Mouse (Mus musculus) G1E (cell line): ENCODE results near the gene Lrfn5. TPM values are rescaled to one million over a fixed set of nuclear protein-coding genes. Genes with fewer than 3 reads are reported as not detected.
A peak's percentile ranks its signal among the peaks of the same experiment; 100 is the strongest.

ENCODE experiments used
- ATAC-seq: 2 replicates; pipeline ENCODE4 v1.8.0; 2016; ENCODE audit warnings: mild to moderate bottlenecking; ENCODE audit not compliant: insufficient number of reproducible peaks, poor library complexity, low FRiP score, severe bottlenecking; ENCODE audit errors: extremely low read depth
- DNase-seq: peaks from one replicate; pipeline ENCODE4 v3.0.0; 2012; ENCODE audit warnings: low spot score
- H3K27me3 ChIP-seq: 2 replicates; pipeline ENCODE4 v1.6.1; 2012; ENCODE audit warnings: mild to moderate bottlenecking, low read length, inconsistent platforms; ENCODE audit not compliant: insufficient read depth
- H3K36me3 ChIP-seq: replicated peaks from 2 replicates; pipeline ENCODE3; 2012; ENCODE audit warnings: mild to moderate bottlenecking, inconsistent platforms
- H3K4me1 ChIP-seq: 2 replicates; pipeline ENCODE4 v1.6.1; 2012; ENCODE audit warnings: low read depth, low read length, inconsistent platforms, mixed read lengths; ENCODE audit not compliant: insufficient read depth
- H3K4me3 ChIP-seq: 2 replicates; pipeline ENCODE4 v1.5.1; 2012; ENCODE audit warnings: low read depth, mild to moderate bottlenecking, inconsistent platforms, low read length, moderate library complexity, mixed read lengths
- H3K9me3 ChIP-seq: replicated peaks from 2 replicates; pipeline ENCODE4 v1.6.1; 2012; ENCODE audit warnings: inconsistent platforms
- CTCF ChIP-seq: IDR thresholded peaks from 2 replicates; pipeline ENCODE4 v1.5.1; 2012; ENCODE audit warnings: low read depth, low read length, inconsistent platforms, mixed read lengths
- GATA1 ChIP-seq: IDR thresholded peaks from 2 replicates; pipeline ENCODE4 v1.6.1; 2012; ENCODE audit warnings: borderline replicate concordance, low read length, inconsistent platforms, mixed read lengths
- GATA2 ChIP-seq: IDR thresholded peaks from 2 replicates; pipeline ENCODE4 v1.6.1; 2012; ENCODE audit warnings: low read depth, low read length, inconsistent platforms, borderline replicate concordance
- POLR2AphosphoS5 ChIP-seq: IDR thresholded peaks from 2 replicates; pipeline ENCODE4 v1.6.1; 2012; ENCODE audit warnings: low read depth, low read length, inconsistent platforms; ENCODE audit not compliant: insufficient replicate concordance
- TAL1 ChIP-seq: conservative IDR thresholded peaks from 2 replicates; pipeline ENCODE4 v1.6.1; 2012; ENCODE audit warnings: low read depth, low read length, inconsistent platforms, mixed read lengths
- polyA plus RNA-seq: library from polyadenylated mRNA; stranded (reverse); fragments of >175 nt; gene quantifications from 2 replicates; pipeline ENCODE4 v1.2.3, GENCODE M21; 2012
- total RNA-seq, 2 experiments: library from RNA; stranded (forward) in 1 of 2; stranded (reverse) in 1 of 2; fragments of 200-1000 nt in 1 of 2; fragments of >200 nt in 1 of 2; fragmentation: Nextera tagmentation in 1 of 2; gene quantifications; 2 replicates each; pipeline ENCODE4 v1.2.3; 2014 to 2017

Lrfn5 gene
- total and polyA plus RNA-seq, 3 experiments = 0.33 TPM; not detected in 2

DNA sequence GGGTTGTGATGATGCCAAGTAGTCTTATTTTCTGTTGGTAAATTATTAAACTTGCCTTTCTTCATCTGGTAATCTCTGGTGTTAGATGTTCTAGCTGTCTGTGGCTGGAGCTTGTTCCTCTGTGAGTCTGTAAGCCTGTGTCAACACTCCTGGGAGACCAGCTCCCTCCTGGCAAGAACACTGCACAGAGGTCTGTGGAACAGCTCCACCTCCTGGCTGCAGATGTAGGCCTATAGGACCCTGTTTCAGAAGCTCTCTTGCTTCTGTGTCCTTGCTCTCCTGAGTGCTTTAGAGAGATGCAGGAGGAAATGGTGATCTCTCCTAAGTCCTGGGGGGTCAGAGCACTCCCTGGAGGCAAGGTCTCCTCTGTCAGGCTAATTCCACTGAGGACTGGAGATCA, 200.2 kb downstream of the Lrfn5 start:
- H3K27me3 ChIP-seq = no peaks in the 10 kb centered on the region
- DNase-seq (no peak), ATAC-seq (no peak)
- no peaks in the 10 kb centered on the region for H3K4me1 ChIP-seq
- TF ChIP-seq POLR2AphosphoS5 = no peak
- no peak for TF ChIP-seq CTCF
- TF ChIP-seq GATA2 = no peak
- no peak for TF ChIP-seq TAL1
- no peak for TF ChIP-seq GATA1
- no peaks in the 10 kb centered on the region for H3K36me3 ChIP-seq
- no peak overlapping the region for H3K4me3 ChIP-seq
- H3K9me3 ChIP-seq = peaks cover 8% of the 10 kb centered on the region

DNA sequence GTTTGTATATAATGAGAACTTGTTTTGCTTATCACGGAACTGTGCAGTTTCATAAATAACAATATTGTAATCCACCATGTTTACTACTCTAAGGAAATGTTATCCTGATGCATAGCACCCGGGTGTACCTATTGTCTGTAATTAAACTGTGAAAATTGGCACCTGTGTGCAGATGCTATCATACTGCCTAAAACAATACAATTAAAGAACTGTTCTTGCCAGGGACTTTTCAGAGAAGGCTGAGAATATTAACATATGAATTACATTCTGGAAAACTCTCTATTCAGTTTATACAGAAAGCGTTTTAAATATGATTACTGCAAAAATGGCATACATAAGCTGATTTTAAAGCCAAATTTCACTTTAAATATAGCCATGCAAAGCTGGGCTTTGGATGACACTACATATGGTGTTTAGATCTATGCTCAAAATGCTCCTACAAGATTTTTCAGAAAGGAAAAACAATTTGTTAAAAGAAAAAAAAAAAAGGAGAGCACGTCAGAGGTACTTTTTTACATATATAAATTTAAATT, 284.2 kb downstream of the Lrfn5 start:
- Histone ChIP-seq H3K27me3 (no peaks in the 10 kb centered on the region), H3K4me1 (no peaks in the 10 kb centered on the region), H3K36me3 (no peaks in the 10 kb centered on the region), H3K9me3 (peaks cover 3% of the 10 kb centered on the region; the same call in 1 of the 2 replicates), H3K4me3 (no peak overlapping the region)
- TF ChIP-seq TAL1 (no peak), CTCF (no peak), POLR2AphosphoS5 (no peak), GATA2 (no peak), GATA1 (no peak)
- ATAC-seq (no peak), DNase-seq (no peak)

DNA sequence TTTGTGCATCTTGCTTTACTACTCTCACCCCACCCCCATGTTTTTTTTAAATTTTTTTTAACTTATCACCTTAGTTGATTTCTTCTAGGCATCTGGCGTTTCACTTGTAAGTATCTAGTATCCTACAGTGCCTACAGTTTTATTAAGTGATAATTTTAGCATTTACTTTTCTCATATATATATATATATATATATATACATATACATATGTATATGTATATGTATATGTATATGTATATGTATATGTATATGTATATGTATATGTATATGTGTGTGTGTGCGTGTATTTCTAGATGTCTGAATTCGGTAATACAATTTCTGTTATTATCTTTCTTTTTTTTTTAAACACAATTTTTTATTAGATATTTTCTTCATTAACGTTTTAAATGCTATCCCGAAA, 300.7 kb downstream of the Lrfn5 start:
- Histone ChIP-seq H3K27me3 (no peaks in the 10 kb centered on the region), H3K4me3 (no peak overlapping the region), H3K4me1 (no peaks in the 10 kb centered on the region), H3K36me3 (no peaks in the 10 kb centered on the region), H3K9me3 (no peaks in the 10 kb centered on the region)
- DNase-seq (no peak), ATAC-seq (no peak)
- no peak for TF ChIP-seq GATA2
- TF ChIP-seq CTCF = no peak
- TF ChIP-seq TAL1 = no peak
- TF ChIP-seq POLR2AphosphoS5 = no peak
- no peak for TF ChIP-seq GATA1

DNA sequence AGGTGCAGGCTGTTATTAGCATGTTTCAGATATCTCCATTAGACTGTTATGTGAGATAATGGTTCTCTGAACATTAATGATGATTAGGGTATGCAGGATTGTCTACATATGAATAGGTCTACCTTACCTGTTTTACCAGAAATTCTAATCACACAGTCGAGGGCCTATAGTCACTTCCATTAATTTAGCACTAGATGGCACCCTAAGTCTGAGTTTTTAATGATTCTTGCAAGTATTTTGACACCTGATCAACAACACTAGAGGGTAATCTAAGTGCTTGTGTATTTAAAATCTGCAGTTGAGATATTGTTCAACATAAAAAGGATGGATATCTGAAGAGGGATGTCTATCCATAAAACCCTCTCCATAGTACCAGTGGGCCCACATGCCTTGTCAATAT, 303.4 kb downstream of the Lrfn5 start:
- Histone ChIP-seq H3K36me3 (no peaks in the 10 kb centered on the region), H3K4me3 (no peak overlapping the region), H3K27me3 (no peaks in the 10 kb centered on the region), H3K4me1 (no peaks in the 10 kb centered on the region), H3K9me3 (no peaks in the 10 kb centered on the region)
- ATAC-seq (0 out of 2 replicates have a peak, but pooled peaks have one; percentile 28), DNase-seq (no peak)
- TF ChIP-seq CTCF (no peak), GATA1 (no peak), TAL1 (no peak), GATA2 (no peak), POLR2AphosphoS5 (no peak)

DNA sequence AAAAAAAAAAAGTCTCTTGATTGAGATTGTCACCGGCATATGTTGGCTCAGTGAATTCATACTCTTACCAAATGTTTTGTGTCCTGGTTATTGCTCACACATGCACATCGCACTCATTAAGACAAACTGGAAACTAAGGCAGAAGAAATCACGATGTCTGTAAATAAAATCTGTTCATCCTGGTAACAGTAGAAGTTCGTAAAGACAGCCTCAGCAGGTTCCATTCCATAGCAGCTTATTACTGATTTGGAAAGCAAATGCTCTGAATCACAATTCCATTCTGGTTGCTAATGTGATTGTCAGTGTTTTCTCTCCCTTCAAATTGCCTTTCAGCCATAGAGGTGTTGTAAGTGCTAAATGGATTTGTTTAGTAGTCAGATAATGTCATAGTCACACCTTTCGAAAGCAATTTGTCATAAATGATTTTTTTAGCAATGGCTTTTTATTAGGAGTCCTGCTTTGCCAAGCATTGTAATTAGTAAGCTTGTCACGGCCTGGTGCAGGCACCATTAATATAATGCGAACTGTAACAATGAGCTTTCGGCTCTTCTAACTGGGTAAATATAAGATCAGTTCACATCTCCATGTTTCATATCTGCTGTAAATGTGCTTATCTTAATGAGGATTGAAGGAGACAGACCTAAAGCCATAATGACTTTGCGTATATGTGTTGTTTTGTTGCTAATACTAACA, 319.8 kb downstream of the Lrfn5 start:
- TF ChIP-seq GATA1 = no peak
- TF ChIP-seq POLR2AphosphoS5 = no peak
- TF ChIP-seq TAL1 = no peak
- TF ChIP-seq CTCF = no peak
- no peak for TF ChIP-seq GATA2
- Histone ChIP-seq H3K36me3 (no peaks in the 10 kb centered on the region), H3K9me3 (peaks cover 9% of the 10 kb centered on the region), H3K4me1 (no peaks in the 10 kb centered on the region), H3K27me3 (no peaks in the 10 kb centered on the region), H3K4me3 (no peak overlapping the region)
- ATAC-seq = no peak
- no peak for DNase-seq

DNA sequence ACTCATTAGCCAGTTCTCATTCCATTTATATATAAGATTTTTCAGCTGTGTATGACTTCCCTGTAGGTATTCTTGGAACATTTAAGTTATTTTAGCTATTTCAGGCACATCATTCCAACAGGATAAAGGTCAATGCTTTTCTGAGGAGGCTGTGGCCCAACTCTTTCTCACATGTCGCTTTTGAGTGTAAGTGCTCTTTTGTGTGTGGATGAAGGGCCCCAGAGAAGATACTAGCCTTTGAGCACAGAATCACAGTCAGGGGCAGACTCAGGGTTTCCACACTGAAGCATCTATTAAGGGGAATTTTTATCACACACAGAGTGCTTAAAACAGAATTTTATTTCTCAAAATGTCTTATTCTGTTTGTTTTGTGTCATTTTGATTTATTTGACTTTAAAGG, 331.2 kb downstream of the Lrfn5 start:
- TF ChIP-seq POLR2AphosphoS5 = no peak
- no peak for TF ChIP-seq GATA2

More for the DNA sequence above, 331.2 kb downstream of the Lrfn5 start:
- Histone ChIP-seq H3K27me3 (no peaks in the 10 kb centered on the region), H3K4me1 (no peaks in the 10 kb centered on the region), H3K9me3 (0 out of 2 replicates have a peak, but pooled peaks cover 5% of the 10 kb centered on the region), H3K4me3 (no peak overlapping the region), H3K36me3 (no peaks in the 10 kb centered on the region)
- ATAC-seq = no peak
- no peak for DNase-seq
